Mouse (Mus musculus): Measurements from ENCODE around the gene Olfr452. TPM values are rescaled to one million over a fixed set of nuclear protein-coding genes. Genes with fewer than 3 reads are reported as not detected.
A peak's percentile ranks its signal among the peaks of the same experiment; 100 is the strongest.

Olfr452 gene
- polyA plus RNA-seq (2016; fragmentation: Nextera tagmentation; extraction: Ambion mirVana) = not detected in 2 replicates

DNA sequence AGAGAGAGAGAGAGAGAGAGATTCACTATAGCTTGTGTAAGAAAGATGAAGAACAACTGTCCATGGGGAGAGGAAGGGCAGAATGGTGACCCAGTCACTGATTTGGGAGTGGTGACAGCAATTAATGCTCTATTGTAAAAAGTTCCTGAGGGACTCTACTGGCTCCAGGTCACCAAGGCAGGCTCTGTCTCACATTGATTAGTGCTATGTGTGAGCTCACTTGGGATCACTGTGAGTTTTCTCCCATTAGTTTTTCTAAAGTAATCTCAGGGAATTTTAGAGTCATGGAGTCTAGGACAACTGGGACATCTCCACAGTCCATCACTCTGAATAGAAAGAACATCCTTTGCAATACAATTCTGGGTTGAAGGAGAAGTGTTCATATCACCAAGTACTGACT lies at the start of gene Olfr452:
Olfr452 (plus strand) TSS at position 301 of the 400 bp plus-strand sequence.
- H3K4me2 ChIP-seq (replicated peaks) = no peak within 1 kb of the TSS
- no peaks in the 10 kb centered on the region for H3K36me3 ChIP-seq
- no peaks in the 10 kb centered on the region for H3K9me3 ChIP-seq
- H3K4me1 ChIP-seq = no peaks in the 10 kb centered on the region
- no peak within 1 kb of the TSS for H3K27ac ChIP-seq
- no peaks in the 10 kb centered on the region for H3K27me3 ChIP-seq (replicated peaks)
- no peak for ATAC-seq (ENCODE audit: low FRiP score, low read depth)
- H3K4me3 ChIP-seq = no peak within 1 kb of the TSS
- no peak within 1 kb of the TSS for H3K9ac ChIP-seq

- Histone ChIP-seq H3K4me3 (no peak within 1 kb of the TSS), H3K9me3 (no peaks in the 10 kb centered on the region), H3K9ac (no peak within 1 kb of the TSS), H3K4me2 (replicated peaks) (no peak within 1 kb of the TSS), H3K27ac (no peak within 1 kb of the TSS), H3K36me3 (no peaks in the 10 kb centered on the region), H3K27me3 (replicated peaks) (no peaks in the 10 kb centered on the region), H3K4me1 (no peaks in the 10 kb centered on the region)
- no peak for ATAC-seq (ENCODE audit: low FRiP score, low read depth)
- WGBS = 96% methylated on average over 1 of the region's 1 CpGs
Observed at GRCm38 (mm10) chr6:42739071-42739470, 45.8 kb upstream of the Olfr452 start, which contains the start of gene Olfr453. Gene Olfr453 (plus strand): TSS chr6:42739371.

DNA sequence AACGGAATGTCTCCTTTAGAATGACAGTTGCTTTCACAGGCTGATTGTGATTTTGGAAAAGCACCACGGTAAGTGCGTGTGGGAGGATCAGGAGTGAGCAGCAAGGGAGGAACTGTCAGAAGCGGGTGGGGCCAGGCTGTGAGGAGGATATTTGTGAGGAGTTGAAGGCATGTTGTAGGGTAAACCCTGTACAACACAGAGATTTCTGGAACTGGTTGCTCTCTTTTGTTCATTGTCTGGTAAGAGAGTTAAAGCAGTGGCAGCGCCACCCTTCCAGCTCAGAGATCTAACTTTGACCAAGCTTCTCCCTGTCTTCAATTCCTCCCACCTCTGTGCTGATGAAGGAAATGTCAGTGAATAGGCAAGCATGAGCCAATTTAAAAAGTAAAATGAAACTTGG lies 42.6 kb upstream of the Olfr452 start:
- Histone ChIP-seq H3K9me3 (no peaks in the 10 kb centered on the region), H3K27ac (no peak overlapping the region), H3K36me3 (no peaks in the 10 kb centered on the region), H3K9ac (no peak overlapping the region), H3K4me2 (replicated peaks) (no peak overlapping the region), H3K4me1 (no peaks in the 10 kb centered on the region), H3K27me3 (replicated peaks) (no peaks in the 10 kb centered on the region), H3K4me3 (no peak overlapping the region)
- WGBS = 82% methylated on average over 5 of the region's 5 CpGs
- ATAC-seq (ENCODE audit: low FRiP score, low read depth) = no peak

- Histone ChIP-seq H3K36me3 (no peaks in the 10 kb centered on the region), H3K4me3 (no peak overlapping the region), H3K4me2 (replicated peaks) (no peak overlapping the region), H3K27ac (no peak overlapping the region), H3K4me1 (no peaks in the 10 kb centered on the region), H3K27me3 (replicated peaks) (no peaks in the 10 kb centered on the region), H3K9ac (no peak overlapping the region), H3K9me3 (no peaks in the 10 kb centered on the region)
- no peak for ATAC-seq (ENCODE audit: low FRiP score, low read depth)
Observed at GRCm38 (mm10) chr6:42747846-42748245, 37.0 kb upstream of the Olfr452 start.

DNA sequence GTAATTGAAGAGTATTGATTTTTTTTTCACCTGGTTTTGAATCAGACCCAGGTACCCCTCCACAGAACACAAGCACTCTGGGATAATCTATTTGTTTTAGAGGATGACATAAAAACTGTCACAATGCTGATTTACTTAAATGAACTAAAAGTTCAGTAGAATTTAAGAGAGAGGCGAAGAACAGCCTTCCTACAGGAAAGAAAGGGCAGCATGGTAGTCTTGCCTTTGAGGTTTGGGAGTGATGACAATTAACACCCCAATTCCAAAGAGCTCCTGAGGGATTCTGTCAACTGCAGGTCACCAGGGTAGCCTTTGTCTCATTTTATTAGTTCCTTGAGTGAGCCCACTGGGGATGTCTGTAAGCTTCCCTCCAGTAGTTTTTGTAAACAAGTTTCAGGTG lies 28.8 kb upstream of the Olfr452 start, which contains the start of gene Olfr38:
Olfr38 (plus strand) TSS at position 301 of the 400 bp plus-strand sequence.
- no peak within 1 kb of the TSS for H3K27ac ChIP-seq
- H3K4me2 ChIP-seq (replicated peaks) = no peak within 1 kb of the TSS
- ATAC-seq (ENCODE audit: low FRiP score, low read depth) = no peak
- no peaks in the 10 kb centered on the region for H3K9me3 ChIP-seq
- H3K9ac ChIP-seq = no peak within 1 kb of the TSS
- H3K36me3 ChIP-seq = no peaks in the 10 kb centered on the region
- H3K4me3 ChIP-seq = no peak within 1 kb of the TSS
- WGBS = 48% methylated on average over 1 of the region's 1 CpGs
- no peaks in the 10 kb centered on the region for H3K27me3 ChIP-seq (replicated peaks)
- no peaks in the 10 kb centered on the region for H3K4me1 ChIP-seq

- Histone ChIP-seq H3K9ac (no peak overlapping the region), H3K27ac (no peak overlapping the region), H3K9me3 (no peaks in the 10 kb centered on the region), H3K27me3 (replicated peaks) (no peaks in the 10 kb centered on the region), H3K4me1 (no peaks in the 10 kb centered on the region), H3K4me3 (no peak overlapping the region), H3K36me3 (no peaks in the 10 kb centered on the region), H3K4me2 (replicated peaks) (no peak overlapping the region)
- WGBS = 92% methylated on average over 1 of the region's 1 CpGs
- no peak for ATAC-seq (ENCODE audit: low FRiP score, low read depth)
Observed at GRCm38 (mm10) chr6:42777066-42777465, 7.8 kb upstream of the Olfr452 start.

GRCm38 (mm10) chr6:42790247-42790948 lies 5.5 kb downstream of the Olfr452 start:
- no peak overlapping the region for H3K4me3 ChIP-seq
- no peak overlapping the region for H3K27ac ChIP-seq
- no peaks in the 10 kb centered on the region for H3K4me1 ChIP-seq
- H3K9ac ChIP-seq = no peak overlapping the region
- H3K4me2 ChIP-seq (replicated peaks) = no peak overlapping the region
- no peaks in the 10 kb centered on the region for H3K9me3 ChIP-seq
- H3K36me3 ChIP-seq = no peaks in the 10 kb centered on the region
- WGBS = 46% methylated on average over 4 of the region's 4 CpGs
- peak; percentile 66 for ATAC-seq (ENCODE audit: low FRiP score, low read depth)
- no peaks in the 10 kb centered on the region for H3K27me3 ChIP-seq (replicated peaks)

GRCm38 (mm10) chr6:42790949-42791556 lies 6.2 kb downstream of the Olfr452 start:
- WGBS = 78% methylated on average over 9 of the region's 9 CpGs
- Histone ChIP-seq H3K9ac (no peak overlapping the region), H3K9me3 (no peaks in the 10 kb centered on the region), H3K4me3 (no peak overlapping the region), H3K36me3 (no peaks in the 10 kb centered on the region), H3K27me3 (replicated peaks) (no peaks in the 10 kb centered on the region), H3K27ac (no peak overlapping the region), H3K4me1 (no peaks in the 10 kb centered on the region), H3K4me2 (replicated peaks) (no peak overlapping the region)
- no peak for ATAC-seq (ENCODE audit: low FRiP score, low read depth)

DNA sequence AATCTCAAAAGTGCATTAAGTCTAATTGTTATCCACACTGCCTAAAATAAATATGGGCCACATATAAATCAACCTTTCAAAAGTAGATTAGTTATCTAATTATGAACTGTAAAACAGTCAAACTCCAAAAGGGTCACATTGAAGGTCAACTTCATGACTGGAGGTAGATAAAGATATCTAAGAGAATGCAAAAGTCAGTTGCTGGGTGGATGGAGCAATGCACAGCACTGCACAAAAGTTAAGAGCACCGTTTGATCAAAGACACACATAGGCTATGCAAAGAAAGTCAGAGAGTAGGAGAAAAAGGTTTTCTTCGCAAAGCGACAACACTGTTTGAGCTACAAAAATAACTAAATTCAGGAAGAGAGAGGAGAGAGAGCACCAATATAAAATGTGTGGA lies 10.1 kb downstream of the Olfr452 start:
- Histone ChIP-seq H3K4me1 (no peaks in the 10 kb centered on the region), H3K36me3 (no peaks in the 10 kb centered on the region), H3K4me3 (no peak overlapping the region), H3K4me2 (replicated peaks) (no peak overlapping the region), H3K27me3 (replicated peaks) (no peaks in the 10 kb centered on the region), H3K9ac (no peak overlapping the region), H3K27ac (no peak overlapping the region), H3K9me3 (no peaks in the 10 kb centered on the region)
- no peak for ATAC-seq (ENCODE audit: low FRiP score, low read depth)
- WGBS = 95% methylated on average over 3 of the region's 3 CpGs

- H3K27ac ChIP-seq = no peak within 1 kb of the TSS
- H3K4me3 ChIP-seq = no peak within 1 kb of the TSS
- no peak for ATAC-seq (ENCODE audit: low FRiP score, low read depth)
- H3K9me3 ChIP-seq = no peaks in the 10 kb centered on the region
- H3K4me2 ChIP-seq (replicated peaks) = no peak within 1 kb of the TSS
- 85% methylated on average over 1 of the region's 1 CpGs for WGBS
- no peak within 1 kb of the TSS for H3K9ac ChIP-seq
- H3K4me1 ChIP-seq = no peaks in the 10 kb centered on the region
- no peaks in the 10 kb centered on the region for H3K27me3 ChIP-seq (replicated peaks)
- no peaks in the 10 kb centered on the region for H3K36me3 ChIP-seq
Observed at GRCm38 (mm10) chr6:42811639-42812038, 26.7 kb downstream of the Olfr452 start, which contains the start of gene Olfr450. Gene Olfr450 (plus strand): TSS chr6:42811939.

GRCm38 (mm10) chr6:42834084-42834483 lies 49.2 kb downstream of the Olfr452 start, which contains the start of gene Olfr449:
Gene Olfr449 (plus strand): TSS chr6:42834384.
- Histone ChIP-seq H3K36me3 (no peaks in the 10 kb centered on the region), H3K9me3 (no peaks in the 10 kb centered on the region), H3K27me3 (replicated peaks) (no peaks in the 10 kb centered on the region), H3K9ac (no peak within 1 kb of the TSS), H3K27ac (no peak within 1 kb of the TSS), H3K4me3 (no peak within 1 kb of the TSS), H3K4me2 (replicated peaks) (no peak within 1 kb of the TSS), H3K4me1 (no peaks in the 10 kb centered on the region)
- ATAC-seq (ENCODE audit: low FRiP score, low read depth) = no peak
